Mouse (Mus musculus): ENCODE results near the gene Sgip1.

GRCm38 (mm10) chr4:102900166-102900565 lies 159.1 kb downstream of the Sgip1 start:
- no peak for TF ChIP-seq CTCF (conservative IDR thresholded peaks at IDR 0.05; ENCODE audit: low read length)
- no peak for TF ChIP-seq NANOG (IDR thresholded peaks at IDR 0.05; ENCODE audit: borderline replicate concordance, low read length)
